8 mouse cellular contexts compared by ENCODE assay signal in genomic region chr2:29016599-29017587, GRCm38 (mm10). TPM values are rescaled to one million over a fixed set of nuclear protein-coding genes. Genes with fewer than 3 reads are reported as not detected.
DNase-seq lines count a peak whose midpoint lies in the region; ATAC-seq and TF ChIP-seq lines count a peak whose summit lies in the region.

No protein-coding gene starts in this region.

- H3K4me2 ChIP-seq in embryonic facial prominence, embryonic 12.5 days (replicated peaks): peak overlapping the region; percentile 20; the same call in 1 of the 2 replicates
- no peak overlapping the region for H3K4me2 ChIP-seq in limb, embryonic 14.5 days (replicated peaks; ENCODE audit: low read depth, low read length, severe bottlenecking)

- no peaks in the 10 kb centered on the region for H3K4me1 ChIP-seq in ES-Bruce4 (ENCODE audit: control insufficient read depth, insufficient read depth, low read length)
- no peaks in the 10 kb centered on the region for H3K4me1 ChIP-seq in embryonic facial prominence, embryonic 12.5 days
- peaks cover 3% of the 10 kb centered on the region; the same call in 1 of the 2 replicates for H3K4me1 ChIP-seq in limb, embryonic 14.5 days (ENCODE audit: control insufficient read depth, insufficient read depth, low read length)

- no peak overlapping the region for H3K27ac ChIP-seq in ES-Bruce4 (ENCODE audit: insufficient read depth, low read length)
- no peak overlapping the region for H3K27ac ChIP-seq in embryonic facial prominence, embryonic 12.5 days
- no peak overlapping the region for H3K27ac ChIP-seq in limb, embryonic 14.5 days (replicated peaks; ENCODE audit: low read depth, low read length)

- peak overlapping the region; percentile 24 for H3K4me3 ChIP-seq in ES-Bruce4 (ENCODE audit: low read depth, low read length)
- H3K4me3 ChIP-seq in embryonic facial prominence, embryonic 12.5 days: no peak overlapping the region
- H3K4me3 ChIP-seq in limb, embryonic 14.5 days (replicated peaks; ENCODE audit: low read length): no peak overlapping the region

- TF ChIP-seq POLR2A in ES-Bruce4 (IDR thresholded peaks at IDR 0.05; ENCODE audit: insufficient read depth, low read length): no peak
- TF ChIP-seq POLR2A in limb, embryonic 14.5 days (IDR thresholded peaks at IDR 0.05; ENCODE audit: borderline replicate concordance, extremely low read depth, insufficient read depth, insufficient read length): no peak

- H3K27me3 ChIP-seq in ES-Bruce4 (ENCODE audit: control insufficient read depth, insufficient read depth, low read length, poor library complexity, severe bottlenecking): no peaks in the 10 kb centered on the region
- H3K27me3 ChIP-seq in embryonic facial prominence, embryonic 12.5 days: peaks cover 10% of the 10 kb centered on the region; the same call in 1 of the 2 replicates
- H3K27me3 ChIP-seq in limb, embryonic 14.5 days (ENCODE audit: control insufficient read depth, insufficient read depth, low read length): peaks cover 12% of the 10 kb centered on the region; the same call in 1 of the 2 replicates

- no peak for ATAC-seq in embryonic facial prominence, embryonic 12.5 days (ENCODE audit: insufficient number of reproducible peaks, insufficient read depth, low FRiP score, low TSS enrichment)
- no peak for ATAC-seq in limb, embryonic 14.5 days (ENCODE audit: low FRiP score, low read depth)

- TF ChIP-seq EP300 in ES-Bruce4 (IDR thresholded peaks at IDR 0.05; ENCODE audit: insufficient read depth, low read depth, low read length): no peak

- no peak overlapping the region for H3K9ac ChIP-seq in ES-Bruce4 (ENCODE audit: low read depth, poor library complexity, severe bottlenecking)
- H3K9ac ChIP-seq in embryonic facial prominence, embryonic 12.5 days: no peak overlapping the region
- H3K9ac ChIP-seq in limb, embryonic 14.5 days (ENCODE audit: low read depth, low read length, severe bottlenecking): no peak overlapping the region

- peak; percentile 38 to 46 for DNase-seq in cerebellum, postnatal 10 days
- DNase-seq in cerebellum, postnatal 36 days: no peak
- peak; percentile 24 for DNase-seq in limb, embryonic 14.5 days (ENCODE audit: low spot score)
- no peak for DNase-seq in MN1 (ENCODE audit: low spot score)
- DNase-seq in frontal cortex, postnatal 14 days (ENCODE audit: low spot score in 2 of 2): no peak
- no peak for DNase-seq in spleen, postnatal 10 days (ENCODE audit: low spot score in 2 of 2)

- H3K36me3 ChIP-seq in ES-Bruce4 (ENCODE audit: control insufficient read depth, insufficient read depth, low read length, poor library complexity, severe bottlenecking): no peaks in the 10 kb centered on the region
- no peaks in the 10 kb centered on the region for H3K36me3 ChIP-seq in embryonic facial prominence, embryonic 12.5 days
- no peaks in the 10 kb centered on the region for H3K36me3 ChIP-seq in limb, embryonic 14.5 days (ENCODE audit: control insufficient read depth, insufficient read depth, low read length)

- 50% methylated on average over 27 of the region's 27 CpGs for WGBS in embryonic facial prominence, embryonic 12.5 days
- 48% methylated on average over 27 of the region's 27 CpGs for WGBS in limb, embryonic 14.5 days

- H3K9me3 ChIP-seq in ES-Bruce4 (replicated peaks; ENCODE audit: control insufficient read depth, insufficient read depth, low read length, poor library complexity, severe bottlenecking): no peaks in the 10 kb centered on the region
- H3K9me3 ChIP-seq in embryonic facial prominence, embryonic 12.5 days: no peaks in the 10 kb centered on the region
- H3K9me3 ChIP-seq in limb, embryonic 14.5 days (ENCODE audit: control insufficient read depth, low read length): no peaks in the 10 kb centered on the region

- no peak for TF ChIP-seq CTCF in ES-Bruce4 (IDR thresholded peaks at IDR 0.05; ENCODE audit: low read depth, low read length)

RNA-seq across cellular contexts. Expression of gene Cfap77, which starts 38.0 kb away (rescaled TPM):
- 2.5 and 3.0 TPM in 2 replicates for polyA plus RNA-seq in ES-Bruce4 (2011; ENCODE audit: insufficient read depth, insufficient read length, low read depth, missing spikeins)
- polyA plus RNA-seq in embryonic facial prominence, embryonic 12.5 days (2016; fragmentation: Nextera tagmentation; extraction: Ambion mirVana): 0.55 and 0.79 TPM in 2 replicates
- 0.60 and 0.88 TPM in 2 replicates for polyA plus RNA-seq in limb, embryonic 14.5 days (2012; rRNA removed)
- polyA plus RNA-seq in limb, embryonic 14.5 days (2014; fragmentation: Nextera tagmentation; extraction: Ambion mirVana): 0.29 and 0.39 TPM in 2 replicates

RNA-seq across cellular contexts. Expression of gene Ttf1, which starts 43.2 kb away (rescaled TPM):
- 26.2 and 33.9 TPM in 2 replicates for polyA plus RNA-seq in ES-Bruce4 (2011; ENCODE audit: insufficient read depth, insufficient read length, low read depth, missing spikeins)
- 11.4 and 12.4 TPM in 2 replicates for polyA plus RNA-seq in embryonic facial prominence, embryonic 12.5 days (2016; fragmentation: Nextera tagmentation; extraction: Ambion mirVana)
- polyA plus RNA-seq in limb, embryonic 14.5 days (2012; rRNA removed): 13.0 and 13.4 TPM in 2 replicates
- 8.2 and 9.5 TPM in 2 replicates for polyA plus RNA-seq in limb, embryonic 14.5 days (2014; fragmentation: Nextera tagmentation; extraction: Ambion mirVana)

Comparison
In these comparisons a context has a peak if more than half of its experiments do, and no peak if none do; other contexts are left out.
1. DNase-seq: peak in cerebellum, postnatal 10 days (2 of 2) and limb, embryonic 14.5 days (single experiment); none in cerebellum, postnatal 36 days (0 of 2), MN1 (single experiment), frontal cortex, postnatal 14 days (0 of 2) and spleen, postnatal 10 days (0 of 2).